Mouse (Mus musculus): ENCODE data around the gene Tango6.

GRCm38 (mm10) chr8:106727241-106727835, 44.5 kb downstream of the Tango6 start:
- no peak for TF ChIP-seq CTCF (IDR thresholded peaks at IDR 0.05; ENCODE audit: low read depth, low read length)
- no peak for TF ChIP-seq POLR2A (IDR thresholded peaks at IDR 0.05; ENCODE audit: insufficient read depth, low read length)
